Mouse (Mus musculus): ENCODE data around the gene Ubc. TPM values are rescaled to one million over a fixed set of nuclear protein-coding genes. Genes with fewer than 3 reads are reported as not detected.

The Ubc gene
- polyA plus RNA-seq, 1 experiment from 2014 or later, result 1,143 TPM

DNA sequence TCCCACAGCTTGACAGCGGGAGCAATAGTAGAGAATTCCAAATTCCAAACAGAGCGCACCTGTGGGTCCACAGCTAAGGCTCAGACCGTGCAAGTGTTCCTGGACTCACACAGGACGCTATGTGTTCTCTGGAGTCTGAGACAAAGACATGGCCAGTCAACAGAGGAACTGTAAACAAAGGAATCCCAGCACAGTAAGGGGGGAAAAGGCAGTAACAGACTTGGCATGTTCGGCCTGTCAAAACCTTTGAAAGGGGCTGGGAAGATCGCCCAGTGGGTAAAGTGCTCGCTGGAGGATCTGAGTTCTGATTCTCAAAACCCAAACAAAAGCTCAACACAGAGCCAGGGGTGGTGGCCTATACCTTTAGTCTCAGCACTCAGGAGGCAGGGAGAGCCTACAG, 52.5 kb downstream of the Ubc start:
- Histone ChIP-seq H3K27ac (ENCODE audit: low read depth, low read length) (no peak overlapping the region), H3K9ac (ENCODE audit: low read length) (no peak overlapping the region), H3K9me3 (ENCODE audit: control insufficient read depth, low read length) (no peaks in the 10 kb centered on the region), H3K4me1 (ENCODE audit: control insufficient read depth, insufficient read depth, low read length) (peaks cover 15% of the 10 kb centered on the region; the same call in 1 of the 2 replicates), H3K4me2 (ENCODE audit: low read depth) (no peak overlapping the region), H3K36me3 (ENCODE audit: control insufficient read depth, insufficient read depth, low read length) (no peaks in the 10 kb centered on the region), H3K27me3 (ENCODE audit: control insufficient read depth, insufficient read depth, low read length) (0 out of 2 replicates have a peak, but pooled peaks cover 3% of the 10 kb centered on the region), H3K4me3 (ENCODE audit: low read depth, low read length) (no peak overlapping the region)
- WGBS, result 81% methylated on average over 7 of the region's 7 CpGs
- DNase-seq (ENCODE audit: low spot score), result no peak
- ATAC-seq (ENCODE audit: insufficient read depth, low FRiP score, low TSS enrichment), result no peak

DNA sequence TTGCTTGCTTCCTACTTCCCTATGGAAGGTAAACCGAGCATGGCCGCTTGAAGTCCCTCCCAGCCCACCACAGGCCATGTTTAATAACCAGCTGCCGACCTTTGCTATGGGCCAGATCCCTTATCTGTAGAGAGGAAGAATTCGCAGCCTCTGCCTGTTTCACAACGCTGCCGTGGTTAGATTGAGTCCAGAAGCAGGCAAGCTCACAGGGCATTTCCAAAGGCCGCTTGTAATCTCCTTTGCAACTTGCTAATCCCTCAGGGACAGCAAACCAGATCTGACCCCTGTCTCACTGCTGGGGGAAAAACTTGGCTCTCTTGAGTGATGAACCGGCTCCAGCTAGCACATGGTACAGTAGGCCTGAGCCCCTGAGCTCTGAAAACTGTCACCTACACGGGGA, 53.0 kb downstream of the Ubc start:
- no peak for DNase-seq (ENCODE audit: low spot score)
- no peaks in the 10 kb centered on the region for H3K9me3 ChIP-seq (ENCODE audit: control insufficient read depth, low read length)
- no peak overlapping the region for H3K9ac ChIP-seq (ENCODE audit: low read length)
- no peaks in the 10 kb centered on the region for H3K36me3 ChIP-seq (ENCODE audit: control insufficient read depth, insufficient read depth, low read length)
- H3K4me3 ChIP-seq (ENCODE audit: low read depth, low read length), result no peak overlapping the region
- H3K27ac ChIP-seq (ENCODE audit: low read depth, low read length), result no peak overlapping the region
- H3K4me2 ChIP-seq (ENCODE audit: low read depth), result no peak overlapping the region
- H3K27me3 ChIP-seq (ENCODE audit: control insufficient read depth, insufficient read depth, low read length), result 0 out of 2 replicates have a peak, but pooled peaks cover 3% of the 10 kb centered on the region
- ATAC-seq (ENCODE audit: insufficient read depth, low FRiP score, low TSS enrichment), result no peak
- H3K4me1 ChIP-seq (ENCODE audit: control insufficient read depth, insufficient read depth, low read length), result peaks cover 15% of the 10 kb centered on the region; the same call in 1 of the 2 replicates
- WGBS, result 71% methylated on average over 9 of the region's 9 CpGs

Other genes starting within 250 kb of the Ubc start
- 23.6 and 24.3 TPM in 2 replicates for gene Ncor2, start 211.0 kb downstream of the Ubc start, polyA plus RNA-seq (2014; fragmentation: Nextera tagmentation; extraction: Ambion mirVana)
- 22.2 and 28.3 TPM in 2 replicates for gene Scarb1, start 49.1 kb downstream of the Ubc start, polyA plus RNA-seq (2014; fragmentation: Nextera tagmentation; extraction: Ambion mirVana)
- 0.46 TPM in 1 of 2 replicates, not detected in the other for gene Gm10382, start 880 bp downstream of the Ubc start, polyA plus RNA-seq (2014; fragmentation: Nextera tagmentation; extraction: Ambion mirVana)
- 11.1 and 13.4 TPM in 2 replicates for gene Dhx37, start 43.9 kb upstream of the Ubc start, polyA plus RNA-seq (2014; fragmentation: Nextera tagmentation; extraction: Ambion mirVana)
- gene Bri3bp, start 51.4 kb upstream of the Ubc start, polyA plus RNA-seq (2014; fragmentation: Nextera tagmentation; extraction: Ambion mirVana), result 33.7 and 38.0 TPM in 2 replicates
- gene Aacs, start 85.6 kb upstream of the Ubc start, polyA plus RNA-seq (2014; fragmentation: Nextera tagmentation; extraction: Ambion mirVana), result 50.3 and 65.1 TPM in 2 replicates
- 1.4 and 1.5 TPM in 2 replicates for gene Tmem132b, start 141.6 kb upstream of the Ubc start, polyA plus RNA-seq (2014; fragmentation: Nextera tagmentation; extraction: Ambion mirVana)